Mouse (Mus musculus) heart, embryonic 11.5 days (tissue): ENCODE data around the gene Slc25a33. TPM values are rescaled to one million over a fixed set of nuclear protein-coding genes. Genes with fewer than 3 reads are reported as not detected.

Experiments used
- ATAC-seq: fragments of 200-750 bp; cut with Nextera tagmentation; replicated peaks from 2 replicates; pipeline ENCODE4 v1.8.0; 2017; ENCODE audit warnings: moderate library complexity; ENCODE audit not compliant: insufficient number of reproducible peaks, low FRiP score, low TSS enrichment
- H3K27ac ChIP-seq: fragments of 300-500 bp; sonication (generic); 2 replicates; pipeline ENCODE4 v1.5.1; 2014; ENCODE audit warnings: mild to moderate bottlenecking, low read depth, low read length
- H3K27me3 ChIP-seq: fragments of 300-500 bp; sonication (generic); 2 replicates; pipeline ENCODE4 v1.6.1; 2014; ENCODE audit warnings: mild to moderate bottlenecking, low read length, mixed read lengths; ENCODE audit not compliant: control insufficient read depth, insufficient read depth
- H3K36me3 ChIP-seq: fragments of 300-500 bp; sonication (generic); 2 replicates; pipeline ENCODE4 v1.6.1; 2014; ENCODE audit warnings: mild to moderate bottlenecking, low read length, moderate library complexity, mixed read lengths; ENCODE audit not compliant: control insufficient read depth, insufficient read depth
- H3K4me1 ChIP-seq: fragments of 300-500 bp; sonication (generic); 2 replicates; pipeline ENCODE4 v1.6.1; 2014; ENCODE audit warnings: low read length; ENCODE audit not compliant: control insufficient read depth, insufficient read depth
- H3K4me2 ChIP-seq: fragments of 300-500 bp; sonication (generic); 2 replicates; pipeline ENCODE4 v1.6.1; 2014; ENCODE audit warnings: mild to moderate bottlenecking, moderate library complexity
- H3K4me3 ChIP-seq: fragments of 300-500 bp; sonication (generic); 2 replicates; pipeline ENCODE4 v1.5.1; 2014; ENCODE audit warnings: low read depth, low read length
- H3K9ac ChIP-seq: fragments of 300-500 bp; sonication (generic); 2 replicates; pipeline ENCODE4 v1.6.1; 2014; ENCODE audit warnings: mild to moderate bottlenecking, low read depth, low read length, moderate library complexity
- H3K9me3 ChIP-seq: fragments of 300-500 bp; sonication (generic); replicated peaks from 2 replicates; pipeline ENCODE4 v1.6.1; 2016; ENCODE audit warnings: low read length; ENCODE audit not compliant: control insufficient read depth
- WGBS: fragments of 180-500 bp; shearing (Covaris S2); extraction: QIAGEN DNeasy Blood & Tissue Kit; methylation state at CpG from one replicate; pipeline ENCODE4 v1.1.7; 2014; ENCODE audit not compliant: insufficient replicate concordance; 5-methylcytosine and 5-hydroxymethylcytosine counted together
- polyA plus RNA-seq: library from polyadenylated mRNA; unstranded; fragments of >200 nt; fragmentation: Nextera tagmentation; extraction: Ambion mirVana; gene quantifications from 2 replicates; pipeline ENCODE4 v1.2.1, GENCODE M21; 2014

Slc25a33 gene
- polyA plus RNA-seq, 1 experiment from 2014 or later = 9.4 TPM

- H3K27ac ChIP-seq = no peak overlapping the region
- no peaks in the 10 kb centered on the region for H3K27me3 ChIP-seq
- WGBS = 38% methylated on average over 7 of the region's 7 CpGs
- no peak overlapping the region for H3K9ac ChIP-seq
- no peak overlapping the region for H3K4me2 ChIP-seq
- no peaks in the 10 kb centered on the region for H3K36me3 ChIP-seq
- H3K9me3 ChIP-seq = no peaks in the 10 kb centered on the region
- H3K4me1 ChIP-seq = peaks cover 14% of the 10 kb centered on the region
- H3K4me3 ChIP-seq = no peak overlapping the region
- no peak for ATAC-seq
These were observed 24.7 kb upstream of the Slc25a33 start for GRCm38 (mm10) chr4:149798684-149799309.

- H3K27me3 ChIP-seq = no peaks in the 10 kb centered on the region
- H3K27ac ChIP-seq = no peak overlapping the region
- H3K9ac ChIP-seq = no peak overlapping the region
- H3K36me3 ChIP-seq = no peaks in the 10 kb centered on the region
- no peak overlapping the region for H3K4me2 ChIP-seq
- no peaks in the 10 kb centered on the region for H3K9me3 ChIP-seq
- no peak for ATAC-seq
- peaks cover 14% of the 10 kb centered on the region for H3K4me1 ChIP-seq
- H3K4me3 ChIP-seq = no peak overlapping the region
- WGBS = 35% methylated on average over 2 of the region's 2 CpGs
These were observed 24.0 kb upstream of the Slc25a33 start for GRCm38 (mm10) chr4:149798116-149798515.

- ATAC-seq = no peak
- Histone ChIP-seq H3K27ac (no peak overlapping the region), H3K36me3 (no peaks in the 10 kb centered on the region), H3K4me3 (no peak overlapping the region), H3K9me3 (no peaks in the 10 kb centered on the region), H3K4me2 (no peak overlapping the region), H3K9ac (no peak overlapping the region), H3K27me3 (no peaks in the 10 kb centered on the region), H3K4me1 (peaks cover 15% of the 10 kb centered on the region)
- 67% methylated on average over 1 of the region's 1 CpGs for WGBS
These were observed 23.1 kb upstream of the Slc25a33 start for GRCm38 (mm10) chr4:149797220-149797610.

- Histone ChIP-seq H3K27me3 (no peaks in the 10 kb centered on the region), H3K27ac (no peak overlapping the region), H3K4me2 (no peak overlapping the region), H3K9ac (no peak overlapping the region), H3K4me3 (no peak overlapping the region), H3K4me1 (peaks cover 18% of the 10 kb centered on the region), H3K9me3 (no peaks in the 10 kb centered on the region), H3K36me3 (no peaks in the 10 kb centered on the region)
- ATAC-seq = no peak
- 56% methylated on average over 14 of the region's 14 CpGs for WGBS
These were observed 22.6 kb upstream of the Slc25a33 start for GRCm38 (mm10) chr4:149796567-149797219.

- WGBS = 74% methylated on average over 7 of the region's 7 CpGs
- ATAC-seq = no peak
These were observed 20.9 kb upstream of the Slc25a33 start for GRCm38 (mm10) chr4:149794966-149795477.

GRCm38 (mm10) chr4:149794010-149794338, 19.9 kb upstream of the Slc25a33 start:
- H3K9me3 ChIP-seq = no peaks in the 10 kb centered on the region
- H3K27me3 ChIP-seq = no peaks in the 10 kb centered on the region
- H3K27ac ChIP-seq = no peak overlapping the region
- WGBS = 36% methylated on average over 8 of the region's 8 CpGs
- ATAC-seq = no peak
- no peak overlapping the region for H3K4me2 ChIP-seq
- H3K36me3 ChIP-seq = no peaks in the 10 kb centered on the region
- peaks cover 18% of the 10 kb centered on the region for H3K4me1 ChIP-seq
- H3K9ac ChIP-seq = no peak overlapping the region
- no peak overlapping the region for H3K4me3 ChIP-seq

More at GRCm38 (mm10) chr4:149794966-149795477, 20.9 kb upstream of the Slc25a33 start:
- no peak overlapping the region for H3K4me3 ChIP-seq
- no peaks in the 10 kb centered on the region for H3K27me3 ChIP-seq
- H3K4me2 ChIP-seq = no peak overlapping the region
- no peak overlapping the region for H3K27ac ChIP-seq
- no peaks in the 10 kb centered on the region for H3K9me3 ChIP-seq
- H3K4me1 ChIP-seq = peaks cover 18% of the 10 kb centered on the region
- no peaks in the 10 kb centered on the region for H3K36me3 ChIP-seq
- H3K9ac ChIP-seq = no peak overlapping the region

GRCm38 (mm10) chr4:149793156-149794009, 19.3 kb upstream of the Slc25a33 start:
- no peak for ATAC-seq
- Histone ChIP-seq H3K36me3 (no peaks in the 10 kb centered on the region), H3K9me3 (no peaks in the 10 kb centered on the region), H3K9ac (no peak overlapping the region), H3K4me1 (peaks cover 12% of the 10 kb centered on the region; the same call in 1 of the 2 replicates), H3K27me3 (no peaks in the 10 kb centered on the region), H3K4me2 (no peak overlapping the region), H3K27ac (no peak overlapping the region), H3K4me3 (no peak overlapping the region)
- WGBS = 46% methylated on average over 13 of the region's 13 CpGs

- 0 out of 2 replicates have a peak, but pooled peaks cover 10% of the 10 kb centered on the region for H3K4me1 ChIP-seq
- 60% methylated on average over 10 of the region's 10 CpGs for WGBS
- H3K4me2 ChIP-seq = no peak overlapping the region
- no peaks in the 10 kb centered on the region for H3K36me3 ChIP-seq
- H3K4me3 ChIP-seq = no peak overlapping the region
- no peaks in the 10 kb centered on the region for H3K27me3 ChIP-seq
- no peaks in the 10 kb centered on the region for H3K9me3 ChIP-seq
- no peak overlapping the region for H3K27ac ChIP-seq
- ATAC-seq = no peak
- H3K9ac ChIP-seq = no peak overlapping the region
These were observed 18.2 kb upstream of the Slc25a33 start for GRCm38 (mm10) chr4:149792159-149792800.
